Mouse (Mus musculus): ENCODE measurements around the gene Cacna1c. TPM values are rescaled to one million over a fixed set of nuclear protein-coding genes. Genes with fewer than 3 reads are reported as not detected.
A peak's percentile ranks its signal among the peaks of the same experiment; 100 is the strongest.

Gene Cacna1c
- polyA plus RNA-seq, 1 experiment from 2014 or later: 13.7 TPM

DNA sequence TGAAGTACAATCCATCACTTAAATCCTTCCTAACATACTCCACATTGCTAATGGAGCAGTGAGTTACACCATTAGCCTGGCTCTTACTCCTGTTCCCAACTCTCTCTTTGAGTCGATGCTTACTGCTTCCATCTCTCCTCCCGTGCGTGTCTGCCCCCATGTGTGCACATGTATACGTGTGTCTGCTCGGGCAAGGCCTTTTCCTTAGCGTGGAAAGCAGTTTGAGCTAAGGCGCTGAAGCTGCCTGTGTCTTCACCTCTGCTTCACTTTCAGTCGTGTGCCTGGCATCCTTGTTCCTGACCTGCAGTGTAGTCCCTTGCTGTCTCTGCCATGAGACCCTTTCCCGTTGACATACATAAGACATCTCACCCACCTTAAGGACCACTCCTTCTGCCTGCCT, 14.0 kb downstream of the Cacna1c start:
- 83% methylated on average over 9 of the region's 9 CpGs for WGBS
- H3K4me1 ChIP-seq (ENCODE audit: control insufficient read depth, insufficient read depth, low read length): peaks cover 5% of the 10 kb centered on the region; the same call in 1 of the 2 replicates
- no peak for ATAC-seq (ENCODE audit: low read depth)

DNA sequence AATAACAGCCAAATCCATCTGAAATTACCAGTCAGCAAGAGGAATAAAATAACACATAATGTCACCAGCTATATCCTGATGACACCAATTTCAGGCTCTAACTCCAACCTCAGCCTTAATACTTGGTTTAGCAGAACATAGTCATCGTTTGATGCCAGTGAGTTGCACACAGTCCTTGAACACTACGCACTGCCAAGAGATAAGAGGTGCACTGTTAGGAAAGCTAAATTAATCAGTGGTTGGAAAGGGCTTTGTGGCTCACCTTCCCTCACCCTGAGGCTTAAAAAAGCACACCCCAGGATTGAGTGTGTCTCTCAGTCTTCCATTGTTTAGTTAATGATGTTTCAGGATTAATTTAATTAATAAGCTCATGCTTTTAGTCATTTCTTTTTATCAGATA, 16.0 kb downstream of the Cacna1c start:
- Histone ChIP-seq H3K9ac (replicated peaks; ENCODE audit: low read depth, low read length) (no peak overlapping the region), H3K27me3 (ENCODE audit: control insufficient read depth, insufficient read depth, low read length) (no peaks in the 10 kb centered on the region)
- 97% methylated on average over 2 of the region's 2 CpGs for WGBS

More for the DNA sequence above, 14.0 kb downstream of the Cacna1c start:
- Histone ChIP-seq H3K36me3 (ENCODE audit: control insufficient read depth, insufficient read depth, low read length) (0 out of 2 replicates have a peak, but pooled peaks cover 4% of the 10 kb centered on the region), H3K9ac (replicated peaks; ENCODE audit: low read depth, low read length) (no peak overlapping the region), H3K9me3 (ENCODE audit: control insufficient read depth, low read length) (no peaks in the 10 kb centered on the region), H3K27me3 (ENCODE audit: control insufficient read depth, insufficient read depth, low read length) (no peaks in the 10 kb centered on the region), H3K27ac (ENCODE audit: low read depth, low read length) (no peak overlapping the region), H3K4me2 (ENCODE audit: low read depth, low read length) (no peak overlapping the region), H3K4me3 (ENCODE audit: low read depth, low read length) (no peak overlapping the region)

DNA sequence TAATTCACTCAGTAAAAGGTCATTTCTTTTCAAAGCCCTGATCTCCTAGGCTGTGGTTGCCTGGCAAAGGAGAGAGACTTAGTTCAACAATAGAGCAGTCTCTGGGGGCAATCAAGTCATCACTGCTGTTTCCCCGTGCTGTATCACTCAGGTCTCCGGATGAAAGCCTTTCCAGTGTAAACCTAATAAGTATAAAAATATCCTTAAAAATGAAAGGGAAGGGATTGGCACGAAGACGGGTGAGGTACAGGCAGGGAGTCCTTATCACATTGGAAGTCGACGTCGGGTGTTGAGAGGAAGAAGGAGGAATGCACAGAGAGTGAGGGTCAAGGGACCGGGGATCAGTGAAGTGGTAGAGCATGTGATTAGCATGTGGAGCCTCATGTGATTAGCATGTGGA, 19.1 kb downstream of the Cacna1c start:
- Histone ChIP-seq H3K36me3 (ENCODE audit: control insufficient read depth, insufficient read depth, low read length) (no peaks in the 10 kb centered on the region), H3K9ac (replicated peaks; ENCODE audit: low read depth, low read length) (peak overlapping the region; percentile 39; the same call in 1 of the 2 replicates), H3K4me2 (ENCODE audit: low read depth, low read length) (peak overlapping the region; percentile 63; the same call in 1 of the 2 replicates), H3K4me1 (ENCODE audit: control insufficient read depth, insufficient read depth, low read length) (peaks cover 18% of the 10 kb centered on the region; the same call in 1 of the 2 replicates), H3K9me3 (ENCODE audit: control insufficient read depth, low read length) (no peaks in the 10 kb centered on the region), H3K4me3 (ENCODE audit: low read depth, low read length) (no peak overlapping the region), H3K27me3 (ENCODE audit: control insufficient read depth, insufficient read depth, low read length) (no peaks in the 10 kb centered on the region), H3K27ac (ENCODE audit: low read depth, low read length) (0 out of 2 replicates have a peak overlapping the region, but pooled peaks have one; percentile 34)
- ATAC-seq (ENCODE audit: low read depth): no peak
- 9% methylated on average over 8 of the region's 8 CpGs for WGBS

More for the DNA sequence above, 16.0 kb downstream of the Cacna1c start:
- no peak overlapping the region for H3K27ac ChIP-seq (ENCODE audit: low read depth, low read length)
- peaks cover 18% of the 10 kb centered on the region; the same call in 1 of the 2 replicates for H3K4me1 ChIP-seq (ENCODE audit: control insufficient read depth, insufficient read depth, low read length)
- H3K4me3 ChIP-seq (ENCODE audit: low read depth, low read length): no peak overlapping the region
- no peaks in the 10 kb centered on the region for H3K9me3 ChIP-seq (ENCODE audit: control insufficient read depth, low read length)
- no peak overlapping the region for H3K4me2 ChIP-seq (ENCODE audit: low read depth, low read length)
- no peaks in the 10 kb centered on the region for H3K36me3 ChIP-seq (ENCODE audit: control insufficient read depth, insufficient read depth, low read length)
- ATAC-seq (ENCODE audit: low read depth): no peak

DNA sequence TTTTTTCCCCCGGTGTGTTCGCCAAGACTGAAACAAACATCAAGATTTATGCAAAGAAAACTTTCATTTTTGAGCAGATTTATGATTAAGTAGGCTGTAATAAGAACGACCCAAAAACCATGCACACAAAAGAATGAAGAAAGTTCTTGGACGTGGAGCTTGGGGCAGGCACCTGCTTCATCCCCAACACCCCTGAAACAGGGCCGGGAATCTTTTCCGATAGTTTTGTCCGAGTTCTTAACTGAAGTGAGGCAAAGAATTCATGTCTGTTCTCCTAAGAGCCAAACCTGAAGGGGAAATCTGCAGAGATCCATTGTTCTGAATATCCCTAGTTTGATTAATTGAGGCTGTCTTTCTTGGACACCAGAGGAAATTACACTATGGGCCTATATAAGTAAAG, 20.1 kb downstream of the Cacna1c start:
- H3K4me2 ChIP-seq (ENCODE audit: low read depth, low read length): peak overlapping the region; percentile 63
- H3K9ac ChIP-seq (replicated peaks; ENCODE audit: low read depth, low read length): no peak overlapping the region
- H3K36me3 ChIP-seq (ENCODE audit: control insufficient read depth, insufficient read depth, low read length): no peaks in the 10 kb centered on the region
- H3K27me3 ChIP-seq (ENCODE audit: control insufficient read depth, insufficient read depth, low read length): no peaks in the 10 kb centered on the region
- H3K9me3 ChIP-seq (ENCODE audit: control insufficient read depth, low read length): no peaks in the 10 kb centered on the region
- H3K4me3 ChIP-seq (ENCODE audit: low read depth, low read length): peak overlapping the region; percentile 68
- H3K4me1 ChIP-seq (ENCODE audit: control insufficient read depth, insufficient read depth, low read length): peaks cover 18% of the 10 kb centered on the region; the same call in 1 of the 2 replicates
- 57% methylated on average over 7 of the region's 7 CpGs for WGBS
- ATAC-seq (ENCODE audit: low read depth): no peak
- no peak overlapping the region for H3K27ac ChIP-seq (ENCODE audit: low read depth, low read length)

DNA sequence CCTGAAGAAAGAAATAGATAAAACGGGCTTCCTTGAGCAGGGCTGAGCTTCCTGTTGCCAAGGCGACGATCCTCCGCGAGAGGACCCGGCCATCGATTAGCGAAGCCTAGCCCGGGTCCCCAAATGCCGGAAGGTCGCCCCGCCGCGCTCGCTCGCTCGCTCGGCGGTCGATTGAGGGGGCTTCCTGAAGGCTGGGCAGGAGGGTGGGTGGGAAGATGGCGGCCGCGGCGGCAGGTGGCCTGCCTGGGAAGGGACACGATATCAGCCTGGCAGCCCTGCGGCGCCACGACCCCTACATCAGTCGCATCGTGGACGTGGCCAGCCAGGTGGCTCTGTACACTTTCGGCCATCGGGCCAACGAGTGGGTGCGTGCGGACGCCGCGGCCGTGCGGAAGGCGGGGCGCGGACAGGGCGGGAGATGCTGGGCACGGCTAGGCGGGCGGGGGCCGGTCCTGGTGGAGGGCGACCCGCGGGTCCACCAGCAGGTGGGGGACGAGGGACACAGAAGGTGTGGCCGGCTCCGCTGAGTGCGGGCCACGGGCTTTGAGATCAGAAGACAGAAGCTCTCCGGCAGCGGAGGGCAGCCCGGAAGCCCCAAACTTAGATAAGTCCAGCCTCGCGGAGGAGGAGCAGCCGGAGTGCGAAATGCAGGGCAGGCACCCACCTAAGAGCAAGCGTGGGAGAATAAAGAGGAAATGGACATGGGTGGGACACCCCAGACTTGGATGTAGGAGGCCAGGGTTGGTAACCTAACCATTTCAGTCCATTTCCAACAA, 21.0 kb downstream of the Cacna1c start, which contains the start of gene Dcp1b:
Gene Dcp1b, plus strand, starts transcription at position 176 of the 776 bp plus-strand sequence.
- ATAC-seq (ENCODE audit: low read depth): peak; percentile 96
- under 1% methylated on average over 57 of the region's 65 CpGs for WGBS

DNA sequence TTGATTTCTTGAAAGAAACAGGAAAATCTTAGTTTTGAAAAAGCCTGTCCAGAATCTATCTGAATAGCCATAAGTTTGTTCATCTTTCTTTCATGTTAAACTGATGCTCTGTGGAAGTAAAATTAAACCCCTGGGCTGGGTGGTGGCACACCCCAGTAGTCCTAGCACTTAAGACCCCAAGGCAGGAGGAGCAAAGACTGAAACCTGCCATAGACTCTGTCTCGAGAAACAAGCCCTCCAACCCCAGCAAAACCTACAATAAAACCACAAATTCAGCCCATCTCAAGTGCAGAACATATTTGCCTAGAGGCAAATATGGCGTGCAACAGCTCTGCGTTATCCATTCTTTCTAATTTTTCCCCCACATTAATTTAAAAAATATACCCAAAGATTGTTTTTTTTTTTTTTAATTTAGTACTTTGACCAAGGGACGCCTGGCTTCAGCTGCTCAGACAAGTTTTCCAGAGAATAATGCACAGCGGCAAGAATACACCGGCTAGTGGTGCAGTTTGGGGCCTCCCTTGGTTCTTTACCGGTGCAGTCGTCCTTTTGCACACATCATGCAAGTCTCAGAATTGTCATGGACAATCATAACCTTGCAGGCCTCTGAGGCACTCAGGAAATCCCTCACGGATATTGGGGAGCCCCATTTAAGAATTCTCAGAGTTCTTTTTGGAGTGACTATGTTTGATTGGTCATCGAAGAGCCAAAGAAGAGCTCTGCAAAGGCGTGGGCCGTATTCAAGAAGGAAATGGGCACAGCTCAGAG, 21.7 kb downstream of the Cacna1c start:
- 54% methylated on average over 12 of the region's 12 CpGs for WGBS
- Histone ChIP-seq H3K27ac (ENCODE audit: low read depth, low read length) (peak overlapping the region; percentile 91), H3K36me3 (ENCODE audit: control insufficient read depth, insufficient read depth, low read length) (no peaks in the 10 kb centered on the region), H3K9me3 (ENCODE audit: control insufficient read depth, low read length) (no peaks in the 10 kb centered on the region), H3K9ac (replicated peaks; ENCODE audit: low read depth, low read length) (no peak overlapping the region), H3K4me2 (ENCODE audit: low read depth, low read length) (peak overlapping the region; percentile 63), H3K27me3 (ENCODE audit: control insufficient read depth, insufficient read depth, low read length) (no peaks in the 10 kb centered on the region), H3K4me3 (ENCODE audit: low read depth, low read length) (peak overlapping the region; percentile 68), H3K4me1 (ENCODE audit: control insufficient read depth, insufficient read depth, low read length) (peaks cover 18% of the 10 kb centered on the region; the same call in 1 of the 2 replicates)
- peak; percentile 39; the same call in 1 of the 2 replicates for ATAC-seq (ENCODE audit: low read depth)

More for the DNA sequence above, 21.0 kb downstream of the Cacna1c start, which contains the start of gene Dcp1b:
- Histone ChIP-seq H3K9me3 (ENCODE audit: control insufficient read depth, low read length) (no peaks in the 10 kb centered on the region), H3K4me2 (ENCODE audit: low read depth, low read length) (peak within 1 kb of the TSS; percentile 63), H3K4me1 (ENCODE audit: control insufficient read depth, insufficient read depth, low read length) (peaks cover 18% of the 10 kb centered on the region; the same call in 1 of the 2 replicates), H3K4me3 (ENCODE audit: low read depth, low read length) (peak within 1 kb of the TSS; percentile 68), H3K27ac (ENCODE audit: low read depth, low read length) (peak within 1 kb of the TSS; percentile 91), H3K9ac (replicated peaks; ENCODE audit: low read depth, low read length) (peak within 1 kb of the TSS; percentile 76), H3K27me3 (ENCODE audit: control insufficient read depth, insufficient read depth, low read length) (no peaks in the 10 kb centered on the region), H3K36me3 (ENCODE audit: control insufficient read depth, insufficient read depth, low read length) (no peaks in the 10 kb centered on the region)

DNA sequence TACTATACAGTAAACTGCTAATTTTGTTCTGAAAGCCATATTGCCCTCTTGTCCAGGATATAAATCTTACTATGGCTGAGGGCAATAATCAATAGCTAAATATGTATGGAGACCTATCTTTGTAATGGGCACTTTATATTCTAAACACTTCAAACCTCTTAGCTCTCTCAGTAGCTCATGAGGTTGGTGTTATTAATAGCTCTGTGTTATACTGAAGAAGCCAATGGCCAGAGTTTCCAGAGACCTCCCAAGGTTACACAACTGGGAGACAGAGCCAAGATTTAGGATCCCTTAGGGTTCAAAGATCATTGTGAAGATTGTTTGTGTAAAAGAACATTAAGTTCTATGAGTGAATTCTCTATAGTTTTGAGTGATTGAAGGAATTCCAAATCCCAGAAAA, 30.5 kb downstream of the Cacna1c start:
- Histone ChIP-seq H3K4me3 (ENCODE audit: low read depth, low read length) (no peak overlapping the region), H3K9me3 (ENCODE audit: control insufficient read depth, low read length) (no peaks in the 10 kb centered on the region), H3K27me3 (ENCODE audit: control insufficient read depth, insufficient read depth, low read length) (no peaks in the 10 kb centered on the region), H3K9ac (replicated peaks; ENCODE audit: low read depth, low read length) (no peak overlapping the region), H3K4me1 (ENCODE audit: control insufficient read depth, insufficient read depth, low read length) (no peaks in the 10 kb centered on the region), H3K36me3 (ENCODE audit: control insufficient read depth, insufficient read depth, low read length) (no peaks in the 10 kb centered on the region), H3K27ac (ENCODE audit: low read depth, low read length) (no peak overlapping the region), H3K4me2 (ENCODE audit: low read depth, low read length) (no peak overlapping the region)
- ATAC-seq (ENCODE audit: low read depth): no peak

DNA sequence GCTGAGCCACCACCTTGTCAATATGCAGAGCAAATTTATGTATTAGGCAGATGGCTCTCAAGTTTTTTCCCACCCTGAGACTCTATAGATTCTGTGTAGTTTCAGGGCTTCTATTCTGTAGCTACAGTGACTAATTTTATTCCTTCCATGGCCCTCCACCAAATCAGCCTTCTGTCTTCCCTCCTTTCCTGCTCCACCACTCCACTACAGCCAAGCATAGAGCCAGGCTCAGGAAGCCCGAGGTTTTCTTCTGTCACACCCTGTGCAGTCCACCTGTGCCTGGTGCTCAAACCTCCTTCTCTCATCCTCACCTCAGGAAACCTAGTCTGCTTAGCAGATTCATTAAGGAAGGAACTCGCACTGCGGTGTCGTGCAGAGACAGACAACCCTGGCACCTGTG, 51.1 kb downstream of the Cacna1c start:
- Histone ChIP-seq H3K9me3 (ENCODE audit: control insufficient read depth, low read length) (no peaks in the 10 kb centered on the region), H3K27ac (ENCODE audit: low read depth, low read length) (no peak overlapping the region), H3K27me3 (ENCODE audit: control insufficient read depth, insufficient read depth, low read length) (no peaks in the 10 kb centered on the region), H3K4me1 (ENCODE audit: control insufficient read depth, insufficient read depth, low read length) (no peaks in the 10 kb centered on the region), H3K4me2 (ENCODE audit: low read depth, low read length) (no peak overlapping the region), H3K4me3 (ENCODE audit: low read depth, low read length) (no peak overlapping the region), H3K9ac (replicated peaks; ENCODE audit: low read depth, low read length) (no peak overlapping the region), H3K36me3 (ENCODE audit: control insufficient read depth, insufficient read depth, low read length) (no peaks in the 10 kb centered on the region)
- no peak for ATAC-seq (ENCODE audit: low read depth)
- WGBS: 62% methylated on average over 4 of the region's 4 CpGs
